In genomic region chr7:81932521-81933045, GRCm38 (mm10) we compare ENCODE assay signal across 9 mouse cellular contexts. TPM values are rescaled to one million over a fixed set of nuclear protein-coding genes. Genes with fewer than 3 reads are reported as not detected.
A peak's percentile ranks its signal among the peaks of the same experiment; 100 is the strongest.
DNase-seq lines count a peak whose midpoint lies in the region; ATAC-seq and TF ChIP-seq lines count a peak whose summit lies in the region.
"Had no signal": no experiment of that assay in that cellular context is flagged by ENCODE, and none has a peak within 500 bp of the region (broad histone marks: within the 10 kb centered on the region; RNA-seq: fewer than 3 reads in every experiment).

No protein-coding gene starts in this region.

- no peak for TF ChIP-seq POLR2A in heart, adult 2 months (IDR thresholded peaks at IDR 0.05; ENCODE audit: insufficient read depth, low read depth, low read length)

- H3K36me3 ChIP-seq in heart, adult 2 months (ENCODE audit: control insufficient read depth, insufficient read depth, low read length): peaks cover 2% of the 10 kb centered on the region; the same call in 1 of the 2 replicates
- H3K36me3 ChIP-seq in hindbrain, embryonic 11.5 days (ENCODE audit: control insufficient read depth, insufficient read depth, low read length): no peaks in the 10 kb centered on the region
- H3K36me3 ChIP-seq in midbrain, embryonic 10.5 days: no peaks in the 10 kb centered on the region

- H3K9me3 ChIP-seq in hindbrain, embryonic 11.5 days (ENCODE audit: control insufficient read depth, low read length): no peaks in the 10 kb centered on the region
- H3K9me3 ChIP-seq in midbrain, embryonic 10.5 days (replicated peaks): no peaks in the 10 kb centered on the region

- no peak for TF ChIP-seq EP300 in heart, adult 2 months (IDR thresholded peaks at IDR 0.05; ENCODE audit: insufficient read depth, low read depth, low read length)

- no peak for DNase-seq in heart, adult 2 months
- no peak for DNase-seq in heart, postnatal 14 days
- DNase-seq in brain, adult 2 months (ENCODE audit: low read depth, low spot score): peak; percentile 37
- DNase-seq in hindbrain, embryonic 11.5 days (ENCODE audit: low spot score): peak; percentile 5
- no peak for DNase-seq in midbrain, embryonic 10.5 days (ENCODE audit: low spot score)
- DNase-seq in adrenal gland, adult 8-10 months: no peak
- DNase-seq in adrenal gland, postnatal 25 days: no peak
- no peak for DNase-seq in ovary, postnatal 14 days (ENCODE audit: low spot score)

- H3K4me2 ChIP-seq in hindbrain, embryonic 11.5 days (replicated peaks; ENCODE audit: low read depth, low read length): peak overlapping the region; percentile 72

- intact Hi-C loops in heart, adult 2 months (cut with DNase I): loop anchor here (2.0 to 5.0 kb wide), 3 partner anchors 65 to 144 kb away; partner anchors contain the start of genes 3110040N11Rik and Btbd1
- intact Hi-C loops in heart, postnatal 14 days (cut with DNase I): loop anchor here (5.0 kb wide), 2 partner anchors 65 to 145 kb away; partner anchors contain the start of gene 3110040N11Rik

- TF ChIP-seq CTCF in heart, adult 2 months (IDR thresholded peaks at IDR 0.05): no peak

- ATAC-seq in hindbrain, embryonic 11.5 days (ENCODE audit: low FRiP score): no peak

- H3K9ac ChIP-seq in heart, adult 2 months (ENCODE audit: low read depth, low read length): no peak overlapping the region
- peak overlapping the region; percentile 99 for H3K9ac ChIP-seq in hindbrain, embryonic 11.5 days (ENCODE audit: low read depth, low read length)

- H3K79me2 ChIP-seq in heart, adult 2 months (replicated peaks; ENCODE audit: control insufficient read depth, insufficient read depth, low read length): 0 out of 2 replicates have a peak, but pooled peaks cover 2% of the 10 kb centered on the region

- no peaks in the 10 kb centered on the region for H3K4me1 ChIP-seq in heart, adult 2 months (ENCODE audit: control insufficient read depth, insufficient read depth, low read length)
- H3K4me1 ChIP-seq in hindbrain, embryonic 11.5 days (replicated peaks; ENCODE audit: control insufficient read depth, insufficient read depth, low read length): 0 out of 2 replicates have a peak, but pooled peaks cover 2% of the 10 kb centered on the region
- peaks cover 41% of the 10 kb centered on the region for H3K4me1 ChIP-seq in midbrain, embryonic 10.5 days

- H3K4me3 ChIP-seq in heart, adult 2 months: peak overlapping the region; percentile 95
- peak overlapping the region; percentile 96 for H3K4me3 ChIP-seq in hindbrain, embryonic 11.5 days (ENCODE audit: low read depth, low read length)
- peak overlapping the region; percentile 89 for H3K4me3 ChIP-seq in midbrain, embryonic 10.5 days

- H3K27me3 ChIP-seq in heart, adult 2 months (ENCODE audit: control insufficient read depth, insufficient read depth, low read length): no peaks in the 10 kb centered on the region
- no peaks in the 10 kb centered on the region for H3K27me3 ChIP-seq in hindbrain, embryonic 11.5 days (ENCODE audit: control insufficient read depth, insufficient read depth, low read length)
- H3K27me3 ChIP-seq in midbrain, embryonic 10.5 days (ENCODE audit: low read depth, poor library complexity, severe bottlenecking): peaks cover 24% of the 10 kb centered on the region

- peak overlapping the region; percentile 81; the same call in 1 of the 2 replicates for H3K27ac ChIP-seq in heart, adult 2 months
- H3K27ac ChIP-seq in hindbrain, embryonic 11.5 days (ENCODE audit: low read depth, low read length): no peak overlapping the region
- peak overlapping the region; percentile 98 for H3K27ac ChIP-seq in midbrain, embryonic 10.5 days (replicated peaks)

- 41% methylated on average over 5 of the region's 5 CpGs for WGBS in heart, adult 2 months
- WGBS in hindbrain, embryonic 11.5 days: 49% methylated on average over 5 of the region's 5 CpGs
- 51% methylated on average over 5 of the region's 5 CpGs for WGBS in midbrain, embryonic 10.5 days

RNA-seq across cellular contexts. Expression of gene Hdgfl3, which starts 1.7 kb away (rescaled TPM):
- 1 to 10 TPM; 7.8 to 8.0 TPM for total RNA-seq in heart, adult 2 months (2021)
- polyA plus RNA-seq in heart, adult 2 months (2012; rRNA removed): 1.8 and 2.8 TPM in 2 replicates
- 1 to 10 TPM; 8.3 to 9.5 TPM for total RNA-seq in heart, postnatal 14 days (2021)
- 41.6 and 46.6 TPM in 2 replicates for polyA plus RNA-seq in hindbrain, embryonic 11.5 days (2014; fragmentation: Nextera tagmentation; extraction: Ambion mirVana)
- polyA plus RNA-seq in midbrain, embryonic 10.5 days (2016; fragmentation: Nextera tagmentation; extraction: Ambion mirVana): 22.8 and 26.2 TPM in 2 replicates
- total RNA-seq in adrenal gland, adult 8-10 months (2022): 10 to 100 TPM in 3 of 4 experiments, 1 to 10 TPM in 1; 9.9 to 18.2 (median 13.2) TPM
- 12.4 and 14.2 TPM in 2 replicates for total RNA-seq in adrenal gland, postnatal 25 days (2021)
- polyA plus RNA-seq: C2C12 had no signal

RNA-seq across cellular contexts. Expression of gene Bnc1, which starts 59.5 kb away (rescaled TPM):
- total RNA-seq in heart, adult 2 months (2021): 1 to 10 TPM in 1 of 2 experiments, under 1 TPM in 1; 0.82 to 1.4 TPM
- polyA plus RNA-seq in heart, adult 2 months (2012; rRNA removed): 0.57 and 0.91 TPM in 2 replicates
- total RNA-seq in heart, postnatal 14 days (2021): 1 to 10 TPM; 1.6 to 2.2 TPM
- polyA plus RNA-seq in hindbrain, embryonic 11.5 days (2014; fragmentation: Nextera tagmentation; extraction: Ambion mirVana): 0.59 and 0.81 TPM in 2 replicates
- 0.31 and 0.57 TPM in 2 replicates for polyA plus RNA-seq in midbrain, embryonic 10.5 days (2016; fragmentation: Nextera tagmentation; extraction: Ambion mirVana)
- total RNA-seq in adrenal gland, adult 8-10 months (2022): under 1 TPM; 0.09 to 0.73 (median 0.50) TPM
- 0.33 and 0.43 TPM in 2 replicates for total RNA-seq in adrenal gland, postnatal 25 days (2021)

Comparison
In these comparisons a context has a peak if more than half of its experiments do, and no peak if none do; other contexts are left out.
1. DNase-seq: peak in brain, adult 2 months (single experiment) and hindbrain, embryonic 11.5 days (single experiment); none in heart, adult 2 months (0 of 2), heart, postnatal 14 days (0 of 2), midbrain, embryonic 10.5 days (single experiment), adrenal gland, adult 8-10 months (single experiment), adrenal gland, postnatal 25 days (single experiment) and ovary, postnatal 14 days (single experiment).
2. Peak in every context shown above with its lines, with median percentiles within 50 percentile points of each other: H3K4me3 ChIP-seq.